Mouse (Mus musculus) testis, adult 2 months (tissue): ENCODE measurements around the gene Pom121l2.

Source experiments
- CTCF ChIP-seq: fragments of 200-500 bp; IDR thresholded peaks from 2 replicates; pipeline ENCODE4 v1.5.1; 2012; ENCODE audit warnings: low read depth, mild to moderate bottlenecking, inconsistent platforms, low read length, moderate library complexity; ENCODE audit not compliant: control insufficient read depth, insufficient read depth, insufficient replicate concordance
- POLR2A ChIP-seq: fragments of 200-500 bp; IDR thresholded peaks from 2 replicates; pipeline ENCODE4 v1.6.1; 2012; ENCODE audit warnings: low read depth, mild to moderate bottlenecking, inconsistent platforms, low read length, moderate library complexity; ENCODE audit not compliant: control insufficient read depth

- no peak for TF ChIP-seq CTCF
- no peak for TF ChIP-seq POLR2A
Observed at GRCm38 (mm10) chr13:21940213-21940612, 40.8 kb upstream of the Pom121l2 start.
